Mouse (Mus musculus) liver, embryonic 14.5 days (tissue): Measurements from ENCODE around the gene Kcnk7. TPM values are rescaled to one million over a fixed set of nuclear protein-coding genes. Genes with fewer than 3 reads are reported as not detected.

Experiments
- ATAC-seq: fragments of 200-750 bp; cut with Nextera tagmentation; 2 replicates; pipeline ENCODE4 v1.8.0; 2017; ENCODE audit warnings: moderate number of reproducible peaks, mild to moderate bottlenecking, moderate library complexity; ENCODE audit not compliant: insufficient read depth
- DNase-seq, 3 experiments: peaks; one replicate each; pipeline ENCODE4 v3.0.0-alpha.2; 2012 to 2013; ENCODE audit warnings: low read depth in 3 of 3, low spot score in 3 of 3
- H3K27ac ChIP-seq: fragments of 300-500 bp; sonication (generic); 2 replicates; pipeline ENCODE4 v1.5.1; 2014; ENCODE audit warnings: moderate library complexity, mild to moderate bottlenecking, control low read depth, inconsistent platforms
- H3K27me3 ChIP-seq: fragments of 300-500 bp; sonication (generic); 2 replicates; pipeline ENCODE4 v1.6.1; 2014; ENCODE audit warnings: mild to moderate bottlenecking, low read length, moderate library complexity; ENCODE audit not compliant: control insufficient read depth, insufficient read depth
- H3K36me3 ChIP-seq: fragments of 300-500 bp; sonication (generic); replicated peaks from 2 replicates; pipeline ENCODE4 v1.6.1; 2014; ENCODE audit warnings: low read depth; ENCODE audit not compliant: control insufficient read depth, insufficient read depth
- H3K4me1 ChIP-seq, 2 experiments: fragments of 200-500 bp in 1 of 2; fragments of 300-500 bp in 1 of 2; sonication (generic) in 1 of 2; replicated peaks; 2 replicates each; pipeline ENCODE4 v1.6.1; 2012 to 2014; ENCODE audit warnings: antibody characterized with exemption in 1 of 2, inconsistent platforms in 1 of 2, low read length in 1 of 2; ENCODE audit not compliant: control insufficient read depth in 2 of 2, insufficient read depth in 2 of 2
- H3K4me2 ChIP-seq: fragments of 300-500 bp; sonication (generic); 2 replicates; pipeline ENCODE4 v1.6.1; 2014; ENCODE audit warnings: low read depth, mild to moderate bottlenecking, control low read depth, moderate library complexity
- H3K4me3 ChIP-seq, 2 experiments: fragments of 200-500 bp in 1 of 2; fragments of 300-500 bp in 1 of 2; sonication (generic) in 1 of 2; 2 replicates each; pipeline ENCODE4 v1.5.1; 2012 to 2014; ENCODE audit warnings: low read depth in 2 of 2, low read length in 2 of 2, mild to moderate bottlenecking in 2 of 2, control low read depth in 1 of 2, inconsistent platforms in 1 of 2, moderate library complexity in 1 of 2; ENCODE audit not compliant: insufficient read depth in 1 of 2
- H3K9ac ChIP-seq: fragments of 300-500 bp; sonication (generic); replicated peaks from 2 replicates; pipeline ENCODE4 v1.6.1; 2014; ENCODE audit warnings: mild to moderate bottlenecking, control low read depth, moderate library complexity
- H3K9me3 ChIP-seq: fragments of 300-500 bp; sonication (generic); 2 replicates; pipeline ENCODE4 v1.6.1; 2016; ENCODE audit warnings: low read length, mixed read lengths; ENCODE audit not compliant: control insufficient read depth
- CTCF ChIP-seq: IDR thresholded peaks from 2 replicates; pipeline ENCODE4 v1.5.1; 2016; ENCODE audit warnings: antibody characterized with exemption, low read depth, control low read depth
- EP300 ChIP-seq: IDR thresholded peaks from 2 replicates; pipeline ENCODE4 v1.6.1; 2016; ENCODE audit warnings: antibody characterized with exemption, low read depth
- WGBS: fragments of 180-500 bp; shearing (Covaris S2); extraction: QIAGEN DNeasy Blood & Tissue Kit; methylation state at CpG from one replicate; pipeline ENCODE4 v1.1.7; 2014; ENCODE audit not compliant: insufficient replicate concordance; 5-methylcytosine and 5-hydroxymethylcytosine counted together
- polyA plus RNA-seq, 2 experiments: library from polyadenylated mRNA; depleted of rRNA in 1 of 2; stranded (reverse) in 1 of 2; unstranded in 1 of 2; fragments of >200 nt; fragmentation: Nextera tagmentation in 1 of 2; extraction: Ambion mirVana in 1 of 2; gene quantifications; 2 replicates each; pipeline versions ENCODE4 v1.2.1 to v1.2.3; 2012 to 2014

Gene Kcnk7
- polyA plus RNA-seq, 2 experiments = 0.17 TPM; not detected in 1

- H3K9ac ChIP-seq = no peak overlapping the region
- peaks cover 59% of the 10 kb centered on the region for H3K36me3 ChIP-seq
- peaks cover 2 to 7% of the 10 kb centered on the region in 2 experiments for H3K4me1 ChIP-seq
- H3K9me3 ChIP-seq = no peaks in the 10 kb centered on the region
- no peak overlapping the region for H3K27ac ChIP-seq
- WGBS = 84% methylated on average over 41 of the region's 41 CpGs
- no peak overlapping the region for H3K4me2 ChIP-seq
- TF ChIP-seq EP300 = no peak
- TF ChIP-seq CTCF = no peak
- DNase-seq = no peak
- H3K4me3 ChIP-seq = no peak overlapping the region
- no peaks in the 10 kb centered on the region for H3K27me3 ChIP-seq
- no peak for ATAC-seq
Measured at GRCm38 (mm10) chr19:5695849-5696462, 8.2 kb upstream of the Kcnk7 start.

DNA sequence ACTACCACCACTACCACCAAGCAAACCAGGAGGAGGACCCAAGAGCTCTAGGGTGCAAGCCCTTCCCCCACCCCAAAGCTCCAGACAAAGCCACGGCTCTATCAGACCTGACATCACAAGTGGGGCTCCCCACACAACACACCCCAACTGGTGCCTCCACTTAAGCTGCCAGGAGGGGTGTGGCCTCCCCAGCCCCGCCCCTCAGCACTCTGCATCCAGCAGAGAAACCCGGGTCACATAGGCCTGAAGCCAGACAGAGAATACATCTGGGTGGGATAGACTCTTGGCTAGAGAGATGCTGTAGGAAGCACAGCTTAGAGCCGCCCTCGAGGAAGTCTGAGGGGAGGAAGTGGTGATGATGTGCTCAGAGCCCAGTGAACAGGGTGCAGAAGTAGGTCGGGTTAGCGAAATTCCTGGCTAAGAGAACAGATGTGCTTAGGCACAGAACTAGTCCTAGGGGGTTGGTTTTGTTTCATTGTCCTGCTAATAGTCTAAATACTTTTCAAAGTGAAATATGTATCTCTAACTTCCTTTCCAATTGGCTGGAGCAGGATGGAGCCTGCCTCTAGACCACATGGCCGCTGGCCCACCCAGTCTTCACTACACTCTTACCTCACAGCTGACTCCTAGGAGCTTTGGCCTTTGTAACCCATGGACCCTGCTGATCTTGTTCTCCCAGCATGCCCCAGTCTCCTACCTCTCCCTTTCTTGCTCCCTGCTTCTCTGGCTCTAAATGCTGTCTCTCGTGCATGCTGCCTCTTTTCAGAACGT is 819 bp downstream of the Kcnk7 start:
- H3K4me1 ChIP-seq = peaks cover 18 to 19% of the 10 kb centered on the region in 2 experiments
- 36% methylated on average over 10 of the region's 10 CpGs for WGBS
- H3K9ac ChIP-seq = no peak overlapping the region
- no peaks in the 10 kb centered on the region for H3K9me3 ChIP-seq
- H3K36me3 ChIP-seq = peaks cover 62% of the 10 kb centered on the region
- ATAC-seq (peak; percentile 81), DNase-seq (peak in 1 of 3 experiments; percentile 65)
- peak overlapping the region; percentile 68 for H3K27ac ChIP-seq
- TF ChIP-seq EP300 (no peak), CTCF (no peak)
- peak overlapping the region; percentile 49 for H3K4me2 ChIP-seq
- no peaks in the 10 kb centered on the region for H3K27me3 ChIP-seq
- no peak overlapping the region for H3K4me3 ChIP-seq

- H3K9me3 ChIP-seq = no peaks in the 10 kb centered on the region
- no peak for DNase-seq
- H3K4me2 ChIP-seq = no peak overlapping the region
- no peak overlapping the region for H3K4me3 ChIP-seq
- no peak for ATAC-seq
- H3K4me1 ChIP-seq = peaks cover 21% of the 10 kb centered on the region in 2 experiments
- H3K36me3 ChIP-seq = peaks cover 85% of the 10 kb centered on the region
- TF ChIP-seq EP300 (no peak), CTCF (no peak)
- H3K27ac ChIP-seq = no peak overlapping the region
- H3K9ac ChIP-seq = no peak overlapping the region
- WGBS = 95% methylated on average over 6 of the region's 6 CpGs
- H3K27me3 ChIP-seq = no peaks in the 10 kb centered on the region
Measured at GRCm38 (mm10) chr19:5710068-5710467, 5.9 kb downstream of the Kcnk7 start.

- Histone ChIP-seq H3K4me2 (no peak overlapping the region), H3K36me3 (peaks cover 90% of the 10 kb centered on the region), H3K9ac (no peak overlapping the region), H3K9me3 (no peaks in the 10 kb centered on the region), H3K4me1 (peaks cover 16% of the 10 kb centered on the region in 2 experiments), H3K27ac (no peak overlapping the region), H3K27me3 (no peaks in the 10 kb centered on the region), H3K4me3 (no peak overlapping the region)
- DNase-seq (no peak), ATAC-seq (no peak)
- no peak for TF ChIP-seq CTCF
- no peak for TF ChIP-seq EP300
- WGBS = 92% methylated on average over 8 of the region's 8 CpGs
Measured at GRCm38 (mm10) chr19:5710581-5710980, 6.4 kb downstream of the Kcnk7 start.

DNA sequence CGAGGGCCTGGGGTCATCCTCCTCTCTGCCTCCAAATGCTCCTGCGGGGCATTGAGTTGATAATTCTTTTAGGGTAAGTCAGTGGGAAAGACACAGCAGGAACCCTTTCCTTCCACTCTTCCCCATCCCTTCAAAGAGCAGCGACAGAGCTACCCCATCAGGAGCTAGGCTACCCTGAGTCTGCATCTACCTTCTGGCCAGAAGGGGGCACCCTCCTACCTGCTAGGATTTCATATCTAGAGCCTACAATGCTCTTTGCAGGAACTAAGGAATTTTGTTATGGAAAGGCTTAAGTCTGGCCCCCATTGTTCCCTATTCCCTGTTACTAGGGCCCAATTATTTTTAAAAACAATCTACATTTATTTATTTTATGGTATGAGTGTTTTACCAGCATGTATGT is 7.1 kb downstream of the Kcnk7 start:
- Histone ChIP-seq H3K9ac (no peak overlapping the region), H3K36me3 (peaks cover 97% of the 10 kb centered on the region), H3K9me3 (no peaks in the 10 kb centered on the region), H3K27me3 (no peaks in the 10 kb centered on the region), H3K4me1 (peaks cover 16% of the 10 kb centered on the region in 2 experiments), H3K4me2 (no peak overlapping the region), H3K4me3 (no peak overlapping the region), H3K27ac (no peak overlapping the region)
- TF ChIP-seq CTCF = peak; percentile 89
- TF ChIP-seq EP300 = no peak; the same call in 1 of the 2 replicates
- DNase-seq (no peak), ATAC-seq (no peak)
- 49% methylated on average over 3 of the region's 3 CpGs for WGBS
